Mouse (Mus musculus) kidney, adult 2 months (tissue): ENCODE measurements at regions not wholly inside any gene's neighbourhood (a gene's known extent, or its start where the extent isn't known, plus 50 kb on each side); places are given as distances from the start of the nearest gene placed in this dataset.

Experiments
- DNase-seq: peaks from one replicate; pipeline ENCODE4 v3.0.0; 2021
- H3K27ac ChIP-seq: fragments of 200-500 bp; 2 replicates; pipeline ENCODE4 v1.5.1; 2012; ENCODE audit warnings: low read depth, low read length, control low read depth, inconsistent platforms; ENCODE audit not compliant: insufficient read depth
- H3K27me3 ChIP-seq: fragments of 200-500 bp; replicated peaks from 2 replicates; pipeline ENCODE4 v1.6.1; 2012; ENCODE audit warnings: mild to moderate bottlenecking, moderate library complexity, low read length, inconsistent platforms; ENCODE audit not compliant: control insufficient read depth, insufficient read depth
- H3K36me3 ChIP-seq: fragments of 200-500 bp; 2 replicates; pipeline ENCODE4 v1.6.1; 2012; ENCODE audit warnings: mild to moderate bottlenecking, moderate library complexity, low read length, inconsistent platforms; ENCODE audit not compliant: control insufficient read depth, insufficient read depth
- H3K4me1 ChIP-seq: fragments of 200-500 bp; 2 replicates; pipeline ENCODE4 v1.6.1; 2011; ENCODE audit warnings: low read length; ENCODE audit not compliant: control insufficient read depth, insufficient read depth
- H3K4me3 ChIP-seq: fragments of 200-500 bp; 2 replicates; pipeline ENCODE4 v1.5.1; 2011; ENCODE audit warnings: mild to moderate bottlenecking, low read depth, low read length, control low read depth; ENCODE audit not compliant: insufficient read depth
- CTCF ChIP-seq: fragments of 200-500 bp; conservative IDR thresholded peaks from 2 replicates; pipeline ENCODE4 v1.5.1; 2011; ENCODE audit warnings: low read depth, mild to moderate bottlenecking, control low read depth, low read length, moderate library complexity, mixed read lengths; ENCODE audit not compliant: insufficient read depth, insufficient read length
- POLR2A ChIP-seq: fragments of 200-500 bp; IDR thresholded peaks from one replicate; pipeline ENCODE4 v1.6.1; 2011; ENCODE audit warnings: low read depth, low read length, control low read depth
- WGBS: fragments of 180-500 bp; shearing (Covaris S2); methylation state at CpG from one replicate; pipeline ENCODE4 v1.1.7; 2018; 5-methylcytosine and 5-hydroxymethylcytosine counted together

- TF ChIP-seq POLR2A (no peak), CTCF (no peak)
- no peaks in the 10 kb centered on the region for H3K36me3 ChIP-seq
- no peaks in the 10 kb centered on the region for H3K27me3 ChIP-seq
- WGBS: 72% methylated on average over 1 of the region's 1 CpGs
- DNase-seq: no peak
- H3K4me1 ChIP-seq: no peaks in the 10 kb centered on the region
- no peak overlapping the region for H3K27ac ChIP-seq
- no peak overlapping the region for H3K4me3 ChIP-seq
Observed at GRCm38 (mm10) chr2:148582208-148582607, 90.2 kb upstream of the Nxt1 start.

GRCm38 (mm10) chr2:148581666-148582065 is 90.7 kb upstream of the Nxt1 start:
- Histone ChIP-seq H3K4me1 (no peaks in the 10 kb centered on the region), H3K27me3 (no peaks in the 10 kb centered on the region), H3K27ac (no peak overlapping the region), H3K4me3 (no peak overlapping the region), H3K36me3 (no peaks in the 10 kb centered on the region)
- TF ChIP-seq CTCF: no peak
- TF ChIP-seq POLR2A: no peak
- 76% methylated on average over 4 of the region's 4 CpGs for WGBS
- no peak for DNase-seq

- Histone ChIP-seq H3K4me1 (no peaks in the 10 kb centered on the region), H3K27ac (no peak overlapping the region), H3K27me3 (no peaks in the 10 kb centered on the region), H3K36me3 (no peaks in the 10 kb centered on the region), H3K4me3 (no peak overlapping the region)
- WGBS: 46% methylated on average over 7 of the region's 7 CpGs
- no peak for TF ChIP-seq POLR2A
- TF ChIP-seq CTCF: peak; percentile 78
- DNase-seq: peak; percentile 57
Observed at GRCm38 (mm10) chr2:148580286-148580966, 92.0 kb upstream of the Nxt1 start.

GRCm38 (mm10) chr2:148579564-148579963 is 92.8 kb upstream of the Nxt1 start:
- Histone ChIP-seq H3K36me3 (no peaks in the 10 kb centered on the region), H3K4me1 (no peaks in the 10 kb centered on the region), H3K27me3 (no peaks in the 10 kb centered on the region), H3K4me3 (no peak overlapping the region), H3K27ac (no peak overlapping the region)
- TF ChIP-seq POLR2A: no peak
- TF ChIP-seq CTCF: no peak
- 44% methylated on average over 2 of the region's 2 CpGs for WGBS
- DNase-seq: no peak

- no peaks in the 10 kb centered on the region for H3K36me3 ChIP-seq
- H3K27ac ChIP-seq: no peak overlapping the region
- H3K27me3 ChIP-seq: no peaks in the 10 kb centered on the region
- no peak overlapping the region for H3K4me3 ChIP-seq
- DNase-seq: no peak
- 86% methylated on average over 5 of the region's 5 CpGs for WGBS
- no peaks in the 10 kb centered on the region for H3K4me1 ChIP-seq
- TF ChIP-seq CTCF (no peak), POLR2A (no peak)
Observed at GRCm38 (mm10) chr2:148579027-148579426, 93.4 kb upstream of the Nxt1 start.

GRCm38 (mm10) chr2:148578176-148578575 is 94.2 kb upstream of the Nxt1 start:
- no peak overlapping the region for H3K27ac ChIP-seq
- no peak overlapping the region for H3K4me3 ChIP-seq
- no peak for TF ChIP-seq POLR2A
- TF ChIP-seq CTCF: no peak
- H3K4me1 ChIP-seq: no peaks in the 10 kb centered on the region
- WGBS: 83% methylated on average over 2 of the region's 2 CpGs
- H3K36me3 ChIP-seq: no peaks in the 10 kb centered on the region
- DNase-seq: no peak
- H3K27me3 ChIP-seq: no peaks in the 10 kb centered on the region

- H3K4me3 ChIP-seq: no peak overlapping the region
Observed at GRCm38 (mm10) chr2:148575433-148575832, 97.0 kb upstream of the Nxt1 start.

More at GRCm38 (mm10) chr2:148575433-148575832, 97.0 kb upstream of the Nxt1 start:
- DNase-seq: no peak
- 70% methylated on average over 3 of the region's 3 CpGs for WGBS
- Histone ChIP-seq H3K27ac (no peak overlapping the region), H3K27me3 (no peaks in the 10 kb centered on the region), H3K36me3 (no peaks in the 10 kb centered on the region), H3K4me1 (no peaks in the 10 kb centered on the region)
- TF ChIP-seq POLR2A: no peak
- TF ChIP-seq CTCF: no peak
